Mouse (Mus musculus) kidney, embryonic 16.5 days (tissue): ENCODE results near the gene Ms4a5. TPM values are rescaled to one million over a fixed set of nuclear protein-coding genes. Genes with fewer than 3 reads are reported as not detected.
"Not testable (repeated sequence)": the region's sequence is repeated elsewhere in the genome, so short reads cannot be mapped to it uniquely, and the experiment has no call there.

Source experiments
- ATAC-seq: fragments of 200-750 bp; cut with Nextera tagmentation; 2 replicates; pipeline ENCODE4 v1.8.0; 2017; ENCODE audit warnings: moderate TSS enrichment; ENCODE audit not compliant: low FRiP score, low TSS enrichment
- H3K27ac ChIP-seq: fragments of 300-500 bp; sonication (generic); 2 replicates; pipeline ENCODE4 v1.5.1; 2014; ENCODE audit warnings: low read length
- H3K27me3 ChIP-seq: fragments of 300-500 bp; sonication (generic); 2 replicates; pipeline ENCODE4 v1.6.1; 2014; ENCODE audit warnings: low read length, control low read depth, mixed read lengths; ENCODE audit not compliant: insufficient read depth
- H3K36me3 ChIP-seq: fragments of 300-500 bp; sonication (generic); 2 replicates; pipeline ENCODE4 v1.6.1; 2014; ENCODE audit warnings: low read length, control low read depth, mixed read lengths; ENCODE audit not compliant: insufficient read depth
- H3K4me1 ChIP-seq: fragments of 300-500 bp; sonication (generic); 2 replicates; pipeline ENCODE4 v1.6.1; 2014; ENCODE audit warnings: low read length, control low read depth, mixed read lengths; ENCODE audit not compliant: insufficient read depth
- H3K4me2 ChIP-seq: fragments of 300-500 bp; sonication (generic); replicated peaks from 2 replicates; pipeline ENCODE4 v1.6.1; 2014; ENCODE audit warnings: low read depth, low read length
- H3K4me3 ChIP-seq: fragments of 300-500 bp; sonication (generic); 2 replicates; pipeline ENCODE4 v1.5.1; 2014; ENCODE audit warnings: mild to moderate bottlenecking, low read length
- H3K9ac ChIP-seq: fragments of 300-500 bp; sonication (generic); replicated peaks from 2 replicates; pipeline ENCODE4 v1.6.1; 2014; ENCODE audit warnings: low read length
- H3K9me3 ChIP-seq: fragments of 300-500 bp; sonication (generic); 2 replicates; pipeline ENCODE4 v1.6.1; 2016; ENCODE audit warnings: low read length, control low read depth
- WGBS: fragments of 180-500 bp; shearing (Covaris S2); extraction: QIAGEN DNeasy Blood & Tissue Kit; methylation state at CpG from one replicate; pipeline ENCODE4 v1.1.7; 2014; 5-methylcytosine and 5-hydroxymethylcytosine counted together
- polyA plus RNA-seq: library from polyadenylated mRNA; unstranded; fragments of >200 nt; fragmentation: Nextera tagmentation; extraction: Ambion mirVana; gene quantifications from 2 replicates; pipeline ENCODE4 v1.2.1, GENCODE M21; 2015

The Ms4a5 gene
- polyA plus RNA-seq, result not detected in 2 replicates

- Histone ChIP-seq H3K9ac (no peak within 1 kb of the TSS), H3K27ac (no peak within 1 kb of the TSS), H3K4me2 (no peak within 1 kb of the TSS), H3K4me3 (no peak within 1 kb of the TSS), H3K4me1 (no peaks in the 10 kb centered on the region), H3K36me3 (no peaks in the 10 kb centered on the region), H3K9me3 (no peaks in the 10 kb centered on the region), H3K27me3 (no peaks in the 10 kb centered on the region)
- no peak for ATAC-seq
- WGBS, result 93% methylated on average over 2 of the region's 2 CpGs
These were observed at the start of gene Ms4a5 for GRCm38 (mm10) chr19:11283773-11284172. Gene Ms4a5 (minus strand): TSS chr19:11283873.

- WGBS, result 80% methylated on average over 1 of the region's 1 CpGs
- no peaks in the 10 kb centered on the region for H3K27me3 ChIP-seq
- no peak for ATAC-seq
- no peaks in the 10 kb centered on the region for H3K36me3 ChIP-seq
- H3K4me3 ChIP-seq, result no peak overlapping the region
- no peak overlapping the region for H3K9ac ChIP-seq
- no peaks in the 10 kb centered on the region for H3K9me3 ChIP-seq
- H3K4me2 ChIP-seq, result no peak overlapping the region
- no peak overlapping the region for H3K27ac ChIP-seq
- H3K4me1 ChIP-seq, result no peaks in the 10 kb centered on the region
These were observed 37.5 kb upstream of the Ms4a5 start for GRCm38 (mm10) chr19:11321123-11321522.

GRCm38 (mm10) chr19:11316786-11317185 lies 33.1 kb upstream of the Ms4a5 start:
- no peak for ATAC-seq
- Histone ChIP-seq H3K27me3 (no peaks in the 10 kb centered on the region), H3K4me1 (no peaks in the 10 kb centered on the region), H3K9me3 (no peaks in the 10 kb centered on the region), H3K9ac (no peak overlapping the region), H3K36me3 (no peaks in the 10 kb centered on the region), H3K27ac (no peak overlapping the region), H3K4me2 (no peak overlapping the region), H3K4me3 (no peak overlapping the region)
- WGBS, result 78% methylated on average over 4 of the region's 4 CpGs

GRCm38 (mm10) chr19:11314354-11314753 lies 30.7 kb upstream of the Ms4a5 start, which contains the start of gene Ms4a14:
Gene Ms4a14 (minus strand): TSS chr19:11314454.
- Histone ChIP-seq H3K9ac (no peak within 1 kb of the TSS), H3K4me1 (no peaks in the 10 kb centered on the region), H3K4me2 (no peak within 1 kb of the TSS), H3K36me3 (no peaks in the 10 kb centered on the region), H3K4me3 (no peak within 1 kb of the TSS), H3K27me3 (no peaks in the 10 kb centered on the region), H3K9me3 (no peaks in the 10 kb centered on the region), H3K27ac (no peak within 1 kb of the TSS)
- no peak for ATAC-seq
- 63% methylated on average over 1 of the region's 1 CpGs for WGBS

- no peak for ATAC-seq
- Histone ChIP-seq H3K4me2 (no peak overlapping the region), H3K9ac (no peak overlapping the region), H3K4me3 (no peak overlapping the region), H3K4me1 (no peaks in the 10 kb centered on the region), H3K9me3 (no peaks in the 10 kb centered on the region), H3K36me3 (no peaks in the 10 kb centered on the region), H3K27ac (no peak overlapping the region), H3K27me3 (no peaks in the 10 kb centered on the region)
These were observed 25.2 kb upstream of the Ms4a5 start for GRCm38 (mm10) chr19:11308888-11309287.

DNA sequence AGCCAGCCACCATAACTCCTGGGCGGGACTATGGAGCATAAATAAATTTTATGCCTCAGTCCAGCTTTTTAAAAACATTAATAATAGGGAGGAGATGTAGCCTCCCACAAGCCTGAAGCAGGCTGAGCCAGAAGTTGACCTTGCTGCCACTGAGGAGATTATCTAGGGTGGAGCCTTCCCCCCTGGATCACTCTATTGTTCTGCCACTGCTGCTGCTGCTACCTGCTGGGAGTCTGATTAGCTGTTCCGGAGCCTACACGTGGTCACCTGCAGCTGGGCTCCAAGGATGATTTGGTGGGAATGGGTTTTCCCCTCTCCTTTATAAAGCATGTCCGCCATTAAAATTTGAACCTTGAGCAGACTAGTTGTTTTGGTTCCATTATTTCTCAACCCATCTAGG lies 15.9 kb upstream of the Ms4a5 start:
- not testable (repeated sequence) for H3K9me3 ChIP-seq, H3K4me1 ChIP-seq, H3K27me3 ChIP-seq, H3K4me3 ChIP-seq, H3K9ac ChIP-seq, H3K4me2 ChIP-seq, H3K36me3 ChIP-seq, H3K27ac ChIP-seq, ATAC-seq
- WGBS, result 53% methylated on average over 4 of the region's 4 CpGs

DNA sequence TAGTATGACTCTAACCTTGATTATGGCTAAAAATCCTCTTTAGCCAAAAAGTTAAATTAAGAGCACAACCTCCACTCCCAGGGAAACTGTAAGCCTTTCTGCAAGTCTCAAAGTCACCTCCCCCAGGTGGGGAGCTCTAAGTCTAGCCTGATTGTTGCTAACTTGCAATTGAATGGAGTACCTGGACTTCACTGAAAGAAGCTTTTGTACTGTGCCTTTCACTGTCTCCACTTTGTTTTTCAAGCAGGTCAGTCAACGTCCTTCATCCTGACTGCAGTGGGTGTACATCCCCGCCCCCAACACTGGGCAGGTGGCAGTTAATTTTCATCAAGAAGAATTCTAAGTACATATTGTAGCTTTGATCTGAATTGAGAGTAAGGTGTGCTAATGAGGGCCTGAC lies 15.3 kb upstream of the Ms4a5 start:
- Histone ChIP-seq H3K9me3 (no peaks in the 10 kb centered on the region), H3K4me2 (no peak overlapping the region), H3K4me3 (no peak overlapping the region), H3K27ac (no peak overlapping the region), H3K4me1 (no peaks in the 10 kb centered on the region), H3K9ac (no peak overlapping the region), H3K27me3 (no peaks in the 10 kb centered on the region), H3K36me3 (no peaks in the 10 kb centered on the region)
- WGBS, result 70% methylated on average over 2 of the region's 2 CpGs
- no peak for ATAC-seq

DNA sequence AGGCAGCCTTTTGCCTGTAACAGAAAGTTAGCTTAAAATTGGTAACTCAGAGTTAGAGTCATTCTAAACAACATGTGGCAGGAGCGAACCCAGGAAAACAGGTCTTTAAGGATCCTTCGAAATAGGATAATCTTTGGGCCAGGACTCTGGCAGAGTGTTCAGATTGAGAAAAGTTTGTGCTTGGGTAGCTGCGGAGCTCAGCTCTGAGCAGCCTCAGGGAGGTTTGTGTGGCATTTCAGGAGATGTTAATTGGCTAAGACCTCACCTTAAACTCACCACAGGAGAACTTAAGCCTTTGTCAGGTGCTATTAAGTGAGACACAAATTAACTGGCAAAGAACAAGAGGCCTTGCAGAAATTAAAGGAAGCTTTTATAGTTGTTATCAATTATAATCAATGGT lies 9.9 kb upstream of the Ms4a5 start:
- not testable (repeated sequence) for ATAC-seq
- peak overlapping the region; percentile 60 for H3K4me2 ChIP-seq
- 19% methylated on average over 3 of the region's 3 CpGs for WGBS

DNA sequence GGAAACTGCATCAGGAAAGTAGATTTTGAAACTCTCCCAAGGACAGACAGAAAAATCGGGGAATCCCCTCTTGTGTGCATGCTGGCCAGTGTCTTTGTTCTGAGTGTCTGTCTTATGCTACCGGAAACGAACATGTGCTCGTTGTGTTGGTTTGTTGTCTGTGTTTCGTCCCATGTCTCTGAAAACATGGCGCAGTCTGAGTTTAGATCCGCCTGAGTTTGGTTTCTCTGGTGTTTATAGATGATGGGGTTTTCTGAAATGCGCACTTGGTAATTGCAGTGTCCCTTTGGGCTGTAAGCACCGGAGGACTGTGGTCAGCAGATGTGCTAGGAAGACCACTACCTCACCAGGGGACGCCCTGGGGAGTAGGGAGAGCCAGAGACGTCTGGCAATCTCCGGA lies 9.3 kb upstream of the Ms4a5 start:
- H3K9me3 ChIP-seq, result no peaks in the 10 kb centered on the region
- H3K27ac ChIP-seq, result no peak overlapping the region
- H3K27me3 ChIP-seq, result no peaks in the 10 kb centered on the region
- no peaks in the 10 kb centered on the region for H3K36me3 ChIP-seq
- H3K4me3 ChIP-seq, result peak overlapping the region; percentile 47
- 13% methylated on average over 12 of the region's 12 CpGs for WGBS
- no peaks in the 10 kb centered on the region for H3K4me1 ChIP-seq
- H3K4me2 ChIP-seq, result peak overlapping the region; percentile 60
- ATAC-seq, result no peak
- peak overlapping the region; percentile 49 for H3K9ac ChIP-seq

More for the DNA sequence above, 9.9 kb upstream of the Ms4a5 start:
- H3K9me3 ChIP-seq, H3K36me3 ChIP-seq, H3K4me3 ChIP-seq, H3K4me1 ChIP-seq, H3K27ac ChIP-seq, H3K27me3 ChIP-seq, H3K9ac ChIP-seq: not testable (repeated sequence)

- H3K9ac ChIP-seq, result no peak overlapping the region
- no peak overlapping the region for H3K4me3 ChIP-seq
- no peaks in the 10 kb centered on the region for H3K27me3 ChIP-seq
- no peaks in the 10 kb centered on the region for H3K36me3 ChIP-seq
- no peaks in the 10 kb centered on the region for H3K9me3 ChIP-seq
- 74% methylated on average over 3 of the region's 3 CpGs for WGBS
- H3K4me1 ChIP-seq, result no peaks in the 10 kb centered on the region
- no peak overlapping the region for H3K27ac ChIP-seq
- ATAC-seq, result no peak
- H3K4me2 ChIP-seq, result no peak overlapping the region
These were observed 3.5 kb downstream of the Ms4a5 start for GRCm38 (mm10) chr19:11280223-11280622.

DNA sequence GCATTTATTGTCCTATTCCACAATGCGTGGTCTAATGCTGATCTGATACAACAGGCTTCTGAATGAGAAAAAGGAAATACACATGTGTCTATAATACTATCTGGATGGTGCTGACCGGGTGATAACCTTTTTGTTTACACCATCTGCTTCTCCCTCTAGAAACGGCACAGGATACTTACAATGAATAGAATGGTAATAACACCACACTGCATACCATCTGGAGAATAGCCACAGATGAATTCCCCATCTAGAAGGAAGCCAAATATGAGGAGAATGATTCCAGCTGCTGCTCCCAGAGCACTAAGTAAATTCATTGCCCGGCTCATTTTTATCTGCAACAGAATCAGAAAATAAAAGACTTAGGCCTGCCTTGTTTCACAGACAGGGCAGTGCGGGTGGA lies 7.2 kb downstream of the Ms4a5 start:
- Histone ChIP-seq H3K27me3 (no peaks in the 10 kb centered on the region), H3K4me3 (no peak overlapping the region), H3K36me3 (no peaks in the 10 kb centered on the region), H3K9me3 (no peaks in the 10 kb centered on the region), H3K4me1 (no peaks in the 10 kb centered on the region), H3K9ac (no peak overlapping the region), H3K4me2 (no peak overlapping the region), H3K27ac (no peak overlapping the region)
- ATAC-seq, result no peak
- 54% methylated on average over 5 of the region's 5 CpGs for WGBS
